Mouse (Mus musculus): ENCODE measurements around the gene Tpt1. TPM values are rescaled to one million over a fixed set of nuclear protein-coding genes. Genes with fewer than 3 reads are reported as not detected.

Gene Tpt1
- polyA plus RNA-seq, 1 experiment from 2014 or later: 998 TPM

DNA sequence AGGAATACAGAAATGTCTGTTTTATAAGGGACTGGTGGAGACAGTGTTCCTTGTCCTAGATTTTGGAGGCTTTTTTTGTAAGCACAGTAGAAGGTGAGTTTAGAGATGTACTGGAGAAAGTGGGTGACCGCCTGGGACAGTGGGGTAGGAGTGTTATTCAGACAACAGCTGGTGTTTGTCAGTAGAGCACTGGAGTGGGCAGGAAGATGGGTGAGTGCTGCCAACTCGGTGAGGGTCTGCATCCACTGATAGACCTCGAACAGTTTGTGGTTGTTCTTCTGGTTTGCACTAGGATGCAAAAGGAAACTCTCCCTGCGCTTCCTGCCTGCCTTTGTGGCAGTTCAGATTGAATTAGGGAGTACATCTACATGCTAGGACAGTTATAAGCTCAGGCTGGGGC lies 2.8 kb downstream of the Tpt1 start:
- Histone ChIP-seq H3K27ac (no peak overlapping the region), H3K4me3 (peak overlapping the region; percentile 3; the same call in 1 of the 2 replicates), H3K9ac (no peak overlapping the region), H3K4me2 (no peak overlapping the region), H3K4me1 (peaks cover 18% of the 10 kb centered on the region), H3K36me3 (peaks cover 49% of the 10 kb centered on the region), H3K9me3 (no peaks in the 10 kb centered on the region), H3K27me3 (no peaks in the 10 kb centered on the region)
- no peak for ATAC-seq (ENCODE audit: borderline replicate concordance, extremely low read depth, low FRiP score, low TSS enrichment)
- WGBS: 67% methylated on average over 4 of the region's 4 CpGs

DNA sequence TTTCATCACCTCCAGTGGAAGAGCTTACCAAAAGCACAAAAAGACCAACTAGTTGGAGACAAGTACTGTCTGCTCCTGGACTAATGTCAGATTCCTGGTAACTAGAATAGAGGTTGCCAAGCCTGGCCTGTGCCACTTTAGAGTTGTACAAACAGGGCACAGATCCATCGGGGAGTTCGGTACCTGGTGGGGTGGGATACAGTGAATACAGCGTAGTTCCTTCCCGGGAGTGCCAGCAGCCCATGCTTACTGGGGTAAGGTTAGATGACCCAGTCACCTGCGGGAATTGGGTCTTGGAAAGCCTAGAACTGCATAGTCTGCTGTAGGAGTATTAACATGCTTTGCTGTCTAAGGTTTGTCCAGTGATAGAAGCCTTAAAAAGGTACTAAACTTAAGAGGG lies 3.6 kb downstream of the Tpt1 start:
- no peak for ATAC-seq (ENCODE audit: borderline replicate concordance, extremely low read depth, low FRiP score, low TSS enrichment)
- H3K9ac ChIP-seq: no peak overlapping the region
- H3K9me3 ChIP-seq: no peaks in the 10 kb centered on the region
- H3K27me3 ChIP-seq: no peaks in the 10 kb centered on the region
- 91% methylated on average over 5 of the region's 5 CpGs for WGBS
- no peak overlapping the region for H3K4me3 ChIP-seq
- peaks cover 49% of the 10 kb centered on the region for H3K36me3 ChIP-seq
- H3K27ac ChIP-seq: no peak overlapping the region
- H3K4me2 ChIP-seq: no peak overlapping the region
- H3K4me1 ChIP-seq: peaks cover 18% of the 10 kb centered on the region

GRCm38 (mm10) chr14:75849236-75849635 lies 4.3 kb downstream of the Tpt1 start:
- 78% methylated on average over 5 of the region's 5 CpGs for WGBS
- Histone ChIP-seq H3K27ac (no peak overlapping the region), H3K9ac (no peak overlapping the region), H3K4me2 (no peak overlapping the region), H3K36me3 (peaks cover 49% of the 10 kb centered on the region), H3K4me1 (peaks cover 18% of the 10 kb centered on the region), H3K27me3 (no peaks in the 10 kb centered on the region), H3K4me3 (no peak overlapping the region), H3K9me3 (no peaks in the 10 kb centered on the region)
- no peak for ATAC-seq (ENCODE audit: borderline replicate concordance, extremely low read depth, low FRiP score, low TSS enrichment)

- Histone ChIP-seq H3K4me3 (no peak overlapping the region), H3K27ac (no peak overlapping the region), H3K4me1 (peaks cover 18% of the 10 kb centered on the region), H3K9me3 (no peaks in the 10 kb centered on the region), H3K4me2 (no peak overlapping the region), H3K36me3 (peaks cover 49% of the 10 kb centered on the region), H3K27me3 (no peaks in the 10 kb centered on the region), H3K9ac (no peak overlapping the region)
- ATAC-seq (ENCODE audit: borderline replicate concordance, extremely low read depth, low FRiP score, low TSS enrichment): no peak
- WGBS: 87% methylated on average over 6 of the region's 6 CpGs
These were observed 5.1 kb downstream of the Tpt1 start for GRCm38 (mm10) chr14:75849842-75850568.

GRCm38 (mm10) chr14:75850819-75851218 lies 5.9 kb downstream of the Tpt1 start:
- no peak overlapping the region for H3K4me3 ChIP-seq
- H3K27ac ChIP-seq: no peak overlapping the region
- H3K4me2 ChIP-seq: no peak overlapping the region
- H3K27me3 ChIP-seq: no peaks in the 10 kb centered on the region
- no peak overlapping the region for H3K9ac ChIP-seq
- 84% methylated on average over 6 of the region's 6 CpGs for WGBS
- peaks cover 18% of the 10 kb centered on the region for H3K4me1 ChIP-seq
- H3K36me3 ChIP-seq: peaks cover 49% of the 10 kb centered on the region
- no peaks in the 10 kb centered on the region for H3K9me3 ChIP-seq
- no peak for ATAC-seq (ENCODE audit: borderline replicate concordance, extremely low read depth, low FRiP score, low TSS enrichment)

GRCm38 (mm10) chr14:75852016-75852415 lies 7.1 kb downstream of the Tpt1 start:
- Histone ChIP-seq H3K9me3 (no peaks in the 10 kb centered on the region), H3K4me2 (no peak overlapping the region), H3K27ac (no peak overlapping the region), H3K36me3 (peaks cover 43% of the 10 kb centered on the region), H3K9ac (no peak overlapping the region), H3K4me3 (no peak overlapping the region), H3K27me3 (no peaks in the 10 kb centered on the region), H3K4me1 (peaks cover 13% of the 10 kb centered on the region)
- WGBS: 87% methylated on average over 5 of the region's 5 CpGs
- ATAC-seq (ENCODE audit: borderline replicate concordance, extremely low read depth, low FRiP score, low TSS enrichment): no peak

GRCm38 (mm10) chr14:75855263-75855992 lies 10.5 kb downstream of the Tpt1 start:
- H3K9ac ChIP-seq: no peak overlapping the region
- peaks cover 10% of the 10 kb centered on the region for H3K36me3 ChIP-seq
- no peak for ATAC-seq (ENCODE audit: borderline replicate concordance, extremely low read depth, low FRiP score, low TSS enrichment)
- no peak overlapping the region for H3K4me3 ChIP-seq
- no peaks in the 10 kb centered on the region for H3K4me1 ChIP-seq
- H3K27ac ChIP-seq: no peak overlapping the region
- no peaks in the 10 kb centered on the region for H3K9me3 ChIP-seq
- H3K27me3 ChIP-seq: no peaks in the 10 kb centered on the region
- H3K4me2 ChIP-seq: no peak overlapping the region
- 54% methylated on average over 17 of the region's 17 CpGs for WGBS

DNA sequence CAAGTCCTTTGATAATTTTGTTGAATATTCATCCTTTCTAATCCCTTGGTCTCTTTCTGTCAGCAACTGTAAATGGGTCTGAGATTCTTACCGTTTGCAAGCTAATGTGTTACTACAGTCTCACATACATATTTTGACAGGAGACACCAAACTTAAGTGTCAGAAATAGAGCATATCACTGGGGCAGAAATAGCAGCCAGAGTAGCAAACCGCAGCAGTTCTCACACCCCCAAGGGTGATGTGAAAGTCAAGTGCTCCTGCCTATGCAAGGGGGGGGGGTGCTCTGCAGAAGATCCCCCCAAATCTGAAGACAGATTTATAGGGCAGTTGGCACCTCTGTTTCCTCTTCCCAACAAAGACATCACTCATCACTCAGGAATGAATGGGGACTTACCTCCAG lies 13.3 kb downstream of the Tpt1 start:
- 28% methylated on average over 2 of the region's 2 CpGs for WGBS
- Histone ChIP-seq H3K27me3 (no peaks in the 10 kb centered on the region), H3K9me3 (no peaks in the 10 kb centered on the region), H3K4me1 (0 out of 2 replicates have a peak, but pooled peaks cover 4% of the 10 kb centered on the region), H3K4me2 (no peak overlapping the region), H3K4me3 (no peak overlapping the region), H3K36me3 (no peaks in the 10 kb centered on the region), H3K9ac (no peak overlapping the region), H3K27ac (no peak overlapping the region)
- no peak for ATAC-seq (ENCODE audit: borderline replicate concordance, extremely low read depth, low FRiP score, low TSS enrichment)

DNA sequence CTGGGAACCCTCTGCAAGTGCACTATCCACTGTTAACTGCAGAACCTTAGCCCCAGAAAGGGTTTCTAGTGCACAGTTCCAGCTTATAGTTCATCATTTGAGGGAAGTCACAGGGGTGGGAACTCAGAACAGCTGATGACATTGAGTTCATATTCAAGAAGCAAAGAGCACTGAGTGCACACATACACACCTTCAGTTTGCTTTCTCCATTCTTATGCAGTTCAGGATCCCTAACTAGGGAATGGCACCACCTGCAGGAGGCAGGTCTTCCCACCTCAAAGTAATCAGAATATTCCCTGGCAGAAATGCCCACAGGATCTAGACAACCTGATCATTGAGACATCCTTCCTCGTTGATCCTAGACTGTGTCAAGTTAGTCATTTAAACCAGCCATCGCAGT lies 14.7 kb downstream of the Tpt1 start:
- Histone ChIP-seq H3K4me2 (no peak overlapping the region), H3K9ac (no peak overlapping the region), H3K36me3 (no peaks in the 10 kb centered on the region), H3K27me3 (no peaks in the 10 kb centered on the region), H3K9me3 (no peaks in the 10 kb centered on the region), H3K4me3 (no peak overlapping the region), H3K4me1 (peaks cover 15% of the 10 kb centered on the region), H3K27ac (no peak overlapping the region)
- WGBS: 75% methylated on average over 2 of the region's 2 CpGs
- no peak for ATAC-seq (ENCODE audit: borderline replicate concordance, extremely low read depth, low FRiP score, low TSS enrichment)

- Histone ChIP-seq H3K4me2 (no peak overlapping the region), H3K4me3 (no peak overlapping the region), H3K36me3 (no peaks in the 10 kb centered on the region), H3K27ac (peak overlapping the region; percentile 83), H3K9me3 (no peaks in the 10 kb centered on the region), H3K27me3 (no peaks in the 10 kb centered on the region), H3K4me1 (peaks cover 15% of the 10 kb centered on the region), H3K9ac (no peak overlapping the region)
- no peak for ATAC-seq (ENCODE audit: borderline replicate concordance, extremely low read depth, low FRiP score, low TSS enrichment)
- 82% methylated on average over 6 of the region's 6 CpGs for WGBS
These were observed 17.8 kb downstream of the Tpt1 start for GRCm38 (mm10) chr14:75862701-75863100.

DNA sequence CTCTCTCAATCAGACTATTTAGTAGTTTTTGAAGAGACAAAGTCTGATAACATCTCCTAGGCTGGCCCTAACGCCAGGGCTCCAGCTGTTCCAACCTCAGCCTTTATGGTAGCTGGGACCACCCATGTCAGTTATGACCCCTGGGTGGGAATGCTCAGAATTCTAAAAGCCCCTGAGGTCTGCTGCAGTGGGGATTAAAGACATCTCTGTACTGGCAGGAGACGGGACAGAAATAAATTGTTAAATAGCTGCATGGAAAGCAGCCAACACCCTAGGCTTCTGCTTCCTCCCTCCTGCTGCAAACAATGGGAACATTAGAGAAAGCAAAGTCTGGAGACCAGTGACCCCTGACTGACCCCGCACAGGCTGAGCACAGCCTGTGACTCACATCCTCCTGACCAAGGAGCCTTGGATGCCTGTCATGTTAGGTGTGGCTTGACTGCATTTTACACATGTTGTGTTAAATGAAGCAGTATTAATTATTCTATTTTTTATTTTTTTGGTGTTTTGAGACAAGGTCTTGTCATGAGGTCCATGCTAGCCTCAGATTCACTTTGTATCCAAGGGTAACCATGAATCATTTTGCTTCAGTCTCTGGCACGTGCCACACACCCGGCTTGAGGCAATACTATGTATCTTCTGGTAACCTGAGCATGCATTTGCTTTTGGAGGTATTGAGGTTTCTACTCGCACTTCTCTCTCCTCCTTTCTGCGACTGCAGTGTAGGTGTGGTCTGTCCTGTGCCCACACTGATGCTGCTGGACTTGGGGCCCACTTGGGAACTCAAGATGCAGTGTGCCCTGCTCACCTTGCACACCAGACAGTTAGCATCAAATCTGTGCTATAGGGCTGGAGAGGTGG lies 18.9 kb downstream of the Tpt1 start:
- ATAC-seq (ENCODE audit: borderline replicate concordance, extremely low read depth, low FRiP score, low TSS enrichment): peak; percentile 91
- Histone ChIP-seq H3K9me3 (no peaks in the 10 kb centered on the region), H3K9ac (no peak overlapping the region; the same call in 1 of the 2 replicates), H3K27me3 (no peaks in the 10 kb centered on the region), H3K36me3 (no peaks in the 10 kb centered on the region), H3K4me1 (peaks cover 15% of the 10 kb centered on the region), H3K27ac (peak overlapping the region; percentile 83), H3K4me3 (no peak overlapping the region), H3K4me2 (no peak overlapping the region; the same call in 1 of the 2 replicates)
- 6% methylated on average over 7 of the region's 7 CpGs for WGBS

Data from lung, embryonic 15.5 days (tissue).